Mouse (Mus musculus): ENCODE results near the gene Tfeb. TPM values are rescaled to one million over a fixed set of nuclear protein-coding genes. Genes with fewer than 3 reads are reported as not detected.

Gene Tfeb
- polyA plus RNA-seq, 1 experiment = 18.0 TPM

DNA sequence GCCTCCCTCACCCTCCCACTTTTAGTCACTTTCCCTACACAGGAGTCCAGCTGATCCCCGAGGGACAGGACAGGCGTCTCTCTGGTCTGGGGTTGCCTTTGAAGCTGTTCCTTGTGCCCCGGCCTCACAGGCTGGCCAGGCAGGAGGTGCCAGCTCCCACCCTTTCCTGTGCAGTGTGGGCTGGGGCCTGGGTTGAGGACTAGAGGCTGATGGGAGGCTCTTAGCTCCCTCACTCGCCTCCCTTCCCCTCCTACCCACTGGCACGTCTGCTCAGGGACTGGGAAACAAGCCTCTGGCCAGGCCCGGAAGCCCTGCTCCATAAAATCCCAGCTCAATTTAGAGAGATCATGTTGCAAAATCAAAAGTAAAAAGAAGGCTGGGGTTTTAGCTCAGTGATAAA, 36.8 kb downstream of the Tfeb start:
- no peak for DNase-seq (ENCODE audit: low read depth, low spot score)
- WGBS = 54% methylated on average over 6 of the region's 6 CpGs

DNA sequence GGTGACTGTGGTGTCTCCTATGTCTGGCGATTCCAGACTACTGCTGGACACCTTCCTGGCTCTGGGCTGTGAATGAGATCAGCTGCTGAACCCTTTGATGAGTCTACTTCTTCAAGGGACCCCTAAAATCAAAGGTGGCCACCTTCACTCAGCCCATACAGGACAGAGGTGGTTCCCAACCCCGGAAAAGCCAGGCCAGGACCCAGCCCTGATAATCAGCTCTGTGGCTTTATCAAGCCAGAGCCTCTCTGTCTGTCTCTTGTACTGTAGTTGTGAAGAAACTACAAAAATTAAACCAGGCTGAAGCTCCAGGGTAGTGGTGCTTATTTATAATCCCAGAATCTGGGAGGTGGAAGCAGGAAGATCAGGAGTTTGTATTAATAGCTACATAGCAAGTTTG, 40.3 kb downstream of the Tfeb start:
- no peak for DNase-seq (ENCODE audit: low read depth, low spot score)
- 61% methylated on average over 2 of the region's 2 CpGs for WGBS

DNA sequence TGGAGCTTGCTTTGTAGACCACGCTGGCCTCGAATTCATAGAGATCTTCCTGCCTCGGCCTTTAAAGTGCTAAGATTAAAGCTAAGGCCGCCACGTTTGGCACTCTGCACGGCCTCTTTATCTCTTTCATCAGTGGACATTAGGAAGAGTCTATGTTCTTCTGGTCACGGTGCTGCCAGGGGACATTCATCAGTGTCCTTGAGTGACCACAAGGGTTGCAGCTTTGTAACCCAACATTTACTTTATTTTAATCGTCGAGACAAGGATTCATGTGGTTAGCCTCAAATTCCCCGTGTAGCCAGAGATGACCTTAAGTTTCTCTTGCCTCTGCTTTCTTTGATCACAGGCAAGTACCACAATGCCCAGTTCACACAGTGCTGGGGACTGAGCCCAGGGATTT, 43.6 kb downstream of the Tfeb start:
- DNase-seq (ENCODE audit: low read depth, low spot score) = no peak
- 85% methylated on average over 10 of the region's 10 CpGs for WGBS

DNA sequence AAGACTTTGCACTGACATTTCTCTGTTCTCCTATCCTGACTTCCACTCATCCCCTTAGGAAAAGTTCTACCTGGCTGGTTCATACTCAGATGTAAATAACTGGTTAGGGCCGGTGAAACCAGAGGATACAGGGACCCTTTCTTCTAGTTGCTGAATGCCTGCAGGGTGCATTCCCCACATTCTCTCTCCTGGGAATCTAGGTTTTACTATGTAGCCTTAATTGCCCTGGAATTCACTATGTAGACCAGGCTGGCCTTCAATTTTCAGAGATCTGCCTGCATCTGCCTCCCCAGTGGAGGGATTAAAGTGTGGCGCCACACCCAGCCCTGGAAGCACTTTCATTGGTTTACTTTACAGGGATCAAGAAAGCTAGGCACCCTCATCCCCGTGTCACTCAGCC, 45.7 kb downstream of the Tfeb start:
- WGBS = 81% methylated on average over 3 of the region's 3 CpGs

DNA sequence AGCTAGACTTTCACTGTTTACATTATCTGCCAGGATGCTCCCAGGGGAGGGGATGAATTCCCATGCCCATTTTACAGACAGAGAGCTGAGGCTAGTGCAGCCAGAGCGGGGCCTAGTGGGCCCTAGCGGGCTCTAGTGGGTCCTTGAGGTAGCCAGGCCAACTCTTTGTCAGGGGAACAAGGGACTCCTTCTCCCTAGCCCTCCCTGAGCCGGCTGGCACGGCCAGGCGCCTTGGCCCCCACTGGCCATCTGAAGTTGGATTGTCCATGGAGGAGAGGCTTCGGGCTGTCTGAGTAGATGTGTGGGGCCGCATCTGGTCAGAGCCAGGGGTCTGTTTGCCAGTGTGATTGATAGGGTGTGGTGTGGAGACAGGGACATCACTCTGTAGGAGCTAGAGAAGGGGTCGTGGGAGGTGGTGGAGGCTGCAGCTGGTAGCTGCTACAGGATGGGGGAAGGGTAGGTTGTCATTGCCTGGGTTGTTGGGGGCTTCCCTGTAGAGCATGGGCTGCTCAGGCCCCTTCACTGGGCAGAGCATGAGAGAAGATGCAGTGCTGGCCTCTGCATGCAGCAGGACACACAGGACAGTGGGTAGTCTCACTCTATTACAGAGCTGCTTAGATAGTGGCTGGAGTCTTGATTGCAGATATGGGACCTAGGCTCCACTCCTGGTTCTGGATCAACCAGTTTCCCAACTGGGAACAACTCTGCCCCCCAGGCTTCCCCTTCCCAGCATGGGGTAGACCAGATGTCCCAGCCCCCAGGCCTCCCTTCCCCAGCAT, 46.8 kb downstream of the Tfeb start:
- WGBS = 90% methylated on average over 8 of the region's 8 CpGs
- DNase-seq (ENCODE audit: low read depth, low spot score) = no peak

More for the DNA sequence above, 45.7 kb downstream of the Tfeb start:
- no peak for DNase-seq (ENCODE audit: low read depth, low spot score)

DNA sequence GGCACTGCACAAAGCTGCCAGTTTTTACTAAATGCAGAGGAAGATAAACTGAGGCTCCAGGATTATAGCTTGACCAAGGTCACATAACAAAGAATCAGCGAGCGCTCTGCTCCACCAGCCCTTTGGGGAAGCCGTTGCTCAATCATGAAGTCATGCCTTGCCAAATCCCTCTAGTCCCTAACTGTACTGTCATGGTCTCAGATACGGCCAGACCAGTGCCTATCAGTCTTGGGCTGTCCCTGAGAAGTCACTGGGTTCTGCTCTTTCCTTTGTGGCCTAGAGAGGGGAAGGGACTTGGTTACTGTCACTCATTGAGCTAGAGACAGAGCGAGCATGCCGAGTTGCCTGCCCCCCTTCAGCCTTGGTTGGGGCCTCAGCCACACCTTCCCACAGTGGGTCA, 47.6 kb downstream of the Tfeb start:
- DNase-seq (ENCODE audit: low read depth, low spot score) = no peak
- WGBS = 79% methylated on average over 6 of the region's 6 CpGs

DNA sequence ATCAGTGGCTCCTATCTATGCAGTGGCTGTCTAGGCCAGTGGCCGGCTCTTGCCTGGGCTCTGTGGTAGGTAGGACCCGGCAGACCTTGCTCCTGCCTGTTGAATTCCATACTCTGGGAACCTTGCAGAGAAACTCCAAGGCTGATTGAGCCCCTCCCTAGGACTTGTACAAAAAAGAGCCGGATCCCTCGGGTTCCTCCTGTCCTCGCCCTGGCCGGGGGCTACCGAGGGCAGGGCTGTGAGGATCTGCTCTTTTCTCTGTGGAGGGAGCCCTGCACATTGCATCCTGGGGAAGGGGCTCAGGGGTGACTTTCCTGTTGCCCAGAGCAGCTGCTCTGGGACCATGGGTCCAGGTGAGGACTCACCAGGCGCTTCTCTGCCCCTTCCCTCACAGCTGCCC, 50.8 kb downstream of the Tfeb start:
- 85% methylated on average over 8 of the region's 8 CpGs for WGBS
- DNase-seq (ENCODE audit: low read depth, low spot score) = no peak

DNA sequence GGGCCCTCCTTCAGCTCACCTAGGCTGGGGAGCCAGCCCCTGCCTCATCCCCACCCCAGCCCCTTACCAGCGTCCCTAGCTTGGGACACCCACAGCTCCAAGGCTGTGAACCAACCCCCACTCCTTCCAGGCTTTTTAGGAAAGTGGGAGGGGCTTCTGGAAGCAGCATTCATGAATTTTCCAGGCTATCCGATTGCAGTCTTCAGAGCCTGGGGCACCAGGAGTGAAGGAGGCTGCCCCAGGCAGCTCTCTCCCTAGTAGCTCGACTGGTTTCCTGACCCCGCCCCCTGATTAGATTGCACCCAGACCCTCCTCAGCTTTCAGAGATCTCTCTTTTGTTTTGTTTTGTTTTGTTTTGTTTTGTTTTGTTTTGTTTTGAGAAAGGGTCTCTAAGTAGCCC, 51.5 kb downstream of the Tfeb start:
- no peak for DNase-seq (ENCODE audit: low read depth, low spot score)
- WGBS = 61% methylated on average over 4 of the region's 4 CpGs

DNA sequence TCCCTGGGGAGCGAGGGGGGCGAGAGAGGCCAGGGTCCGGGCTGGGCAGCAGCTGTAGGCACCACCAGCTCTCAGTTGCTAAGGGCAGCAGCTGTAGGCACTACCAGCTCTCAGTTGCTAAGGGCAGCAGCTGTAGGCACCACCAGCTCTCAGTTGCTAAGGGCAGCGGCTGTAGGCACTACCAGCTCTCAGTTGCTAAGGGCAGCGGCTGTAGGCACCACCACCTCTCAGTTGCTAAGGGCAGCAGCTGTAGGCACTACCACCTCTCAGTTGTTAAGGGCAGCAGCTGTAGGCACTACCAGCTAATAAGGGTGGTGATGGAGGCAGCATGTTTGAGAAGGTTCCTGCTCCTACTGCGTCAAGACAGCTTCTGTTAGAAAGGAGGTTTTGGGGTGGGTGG, 52.2 kb downstream of the Tfeb start:
- WGBS = 93% methylated on average over 6 of the region's 6 CpGs
- no peak for DNase-seq (ENCODE audit: low read depth, low spot score)

DNA sequence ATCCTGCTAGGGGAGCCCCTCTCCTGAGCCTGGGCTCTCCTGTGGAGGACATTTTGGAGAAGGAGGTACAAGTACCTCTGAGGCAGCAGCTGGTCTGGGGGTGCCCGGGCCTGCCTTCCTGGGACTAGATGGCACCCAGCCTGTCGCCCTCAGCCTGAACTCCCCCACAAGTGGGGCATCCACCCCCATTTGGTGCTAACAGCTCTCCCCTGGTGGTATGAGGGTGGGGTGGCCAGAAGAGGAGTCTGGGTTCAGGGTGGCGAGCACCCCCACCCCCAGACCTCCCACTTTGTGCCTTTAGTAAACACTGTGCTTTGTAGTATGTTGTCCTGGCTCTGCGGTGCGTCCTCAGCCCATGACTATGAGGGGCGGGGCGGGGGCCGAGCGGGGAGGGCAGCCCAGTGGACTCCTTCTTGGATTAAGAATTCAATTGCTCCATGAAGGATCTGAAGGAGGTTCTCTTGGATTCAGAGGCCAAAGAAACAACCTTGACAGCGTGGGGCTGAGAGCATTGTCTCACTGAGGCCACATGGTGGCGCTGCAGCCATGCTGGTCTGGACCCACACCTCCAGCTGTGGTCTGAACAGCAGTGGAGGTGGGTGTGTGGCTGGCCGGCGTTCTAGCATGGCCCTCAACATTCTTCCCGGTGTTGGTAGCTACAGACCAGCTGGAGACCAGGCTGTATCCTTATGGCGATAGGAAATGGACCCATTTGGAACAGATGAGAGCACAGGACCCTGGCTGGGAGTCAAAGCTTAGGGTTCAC, 55.5 kb downstream of the Tfeb start:
- 36% methylated on average over 15 of the region's 15 CpGs for WGBS
- peak; percentile 36 for DNase-seq (ENCODE audit: low read depth, low spot score)

DNA sequence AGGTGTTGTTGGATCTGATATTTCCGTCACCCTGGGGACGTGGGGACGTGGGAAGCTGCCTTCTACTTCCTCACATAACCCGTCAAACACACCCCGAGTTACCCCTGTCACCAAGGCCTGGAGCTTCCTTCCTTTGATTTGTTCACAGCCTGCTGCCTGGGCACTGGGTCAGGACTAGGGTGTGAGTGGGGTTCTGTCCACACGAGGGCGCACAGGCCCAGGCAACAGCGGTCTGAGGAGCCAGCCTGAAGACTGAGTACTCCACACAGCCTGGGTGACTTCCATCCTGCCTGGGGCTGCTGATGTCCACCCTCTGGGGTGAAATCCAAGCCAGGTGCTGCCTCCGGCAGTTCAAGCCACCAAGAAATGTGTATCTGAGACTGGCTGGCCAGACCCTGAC, 56.5 kb downstream of the Tfeb start:
- DNase-seq (ENCODE audit: low read depth, low spot score) = peak; percentile 29
- WGBS = 11% methylated on average over 9 of the region's 9 CpGs

DNA sequence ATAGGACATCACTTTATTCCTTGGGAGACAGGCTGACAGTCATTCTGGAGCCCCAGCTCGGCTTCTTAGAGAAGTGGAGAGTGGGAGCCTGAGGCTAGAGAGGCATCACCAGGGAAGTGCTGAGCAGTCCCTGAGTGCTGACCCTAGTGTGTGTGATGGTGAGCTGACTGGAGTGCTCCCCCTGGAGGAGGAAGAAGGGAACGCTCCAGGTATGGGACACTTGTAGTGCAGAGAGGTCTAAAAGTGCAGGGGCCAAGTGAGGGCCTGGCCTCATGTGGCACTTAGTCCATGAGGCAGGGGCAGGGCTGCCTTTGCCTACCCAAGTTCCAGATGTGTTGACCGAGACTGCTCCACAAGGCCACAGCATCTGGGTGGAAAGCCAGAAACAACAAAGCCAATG, 58.6 kb downstream of the Tfeb start:
- 59% methylated on average over 3 of the region's 3 CpGs for WGBS
- DNase-seq (ENCODE audit: low read depth, low spot score) = peak; percentile 18

DNA sequence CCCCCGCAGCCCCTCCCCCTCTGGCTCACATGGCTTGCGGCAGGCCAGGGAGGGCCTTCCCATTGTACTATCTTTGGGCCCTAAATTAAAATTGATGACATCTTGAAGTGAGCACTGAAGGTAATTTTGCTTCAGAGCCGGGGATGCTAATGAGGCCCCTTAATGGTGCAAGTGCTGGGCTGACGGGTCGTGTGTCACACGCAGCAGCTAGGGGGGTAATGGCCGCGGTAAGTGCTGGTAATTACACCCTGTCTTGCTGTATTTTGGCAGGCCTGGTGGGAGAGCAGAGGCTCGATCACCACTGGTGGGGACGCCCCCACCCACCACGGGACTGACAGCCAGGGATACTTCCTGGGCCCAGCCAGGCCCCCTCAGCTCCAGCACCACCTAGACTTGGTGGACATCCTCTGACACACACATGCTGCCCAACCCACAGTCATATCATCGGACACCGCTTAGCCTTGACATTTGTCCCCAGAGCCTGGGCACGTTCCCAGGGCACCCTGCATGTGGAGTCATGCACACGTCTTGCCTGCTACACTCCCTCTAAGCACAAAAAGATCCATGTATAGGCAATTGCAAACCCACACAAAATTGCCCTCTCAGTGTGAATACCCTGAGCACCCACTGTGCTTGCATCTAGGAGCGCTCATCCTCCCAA, 59.5 kb downstream of the Tfeb start:
- DNase-seq (ENCODE audit: low read depth, low spot score) = no peak
- 68% methylated on average over 16 of the region's 16 CpGs for WGBS

DNA sequence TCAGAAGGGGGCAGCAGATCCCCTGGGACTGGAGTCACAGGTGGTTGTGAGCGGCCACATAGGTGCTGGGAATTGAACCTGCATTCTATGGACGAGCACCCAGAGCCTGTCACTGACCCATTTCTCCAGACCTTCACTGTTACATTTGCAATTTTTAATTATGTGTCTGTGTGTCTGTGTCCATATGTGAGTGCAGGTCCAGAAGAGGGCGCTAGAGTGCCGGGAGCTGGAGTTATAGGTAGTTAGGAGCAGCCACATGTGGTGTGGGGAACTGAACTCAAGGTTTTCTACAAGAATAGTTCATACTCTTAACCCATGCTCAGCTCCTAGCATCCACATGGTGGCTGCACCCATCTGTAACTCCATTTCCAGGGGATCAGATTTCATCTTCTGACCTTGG, 60.1 kb downstream of the Tfeb start:
- WGBS = 59% methylated on average over 4 of the region's 4 CpGs
- no peak for DNase-seq (ENCODE audit: low read depth, low spot score)

DNA sequence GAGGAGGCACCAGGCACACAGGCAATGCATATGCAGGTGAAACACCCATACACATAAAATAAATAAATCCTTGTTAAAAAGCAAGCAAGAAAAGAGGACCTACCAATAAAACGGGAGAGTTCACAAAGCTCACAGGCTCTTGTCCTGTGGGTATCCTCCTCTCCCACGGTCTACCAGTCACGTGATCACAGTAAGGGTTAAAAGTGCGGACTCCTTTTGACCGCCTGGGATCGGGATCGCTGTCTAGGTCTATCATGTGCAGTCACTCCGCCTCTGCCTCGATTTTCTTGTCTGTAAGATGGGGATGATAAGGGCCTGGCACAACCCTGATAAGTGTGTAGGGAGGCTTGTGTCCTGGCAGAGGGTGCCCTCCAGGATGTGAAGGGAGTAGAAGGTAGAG, 60.6 kb downstream of the Tfeb start:
- no peak for DNase-seq (ENCODE audit: low read depth, low spot score)
- WGBS = 53% methylated on average over 9 of the region's 9 CpGs

DNA sequence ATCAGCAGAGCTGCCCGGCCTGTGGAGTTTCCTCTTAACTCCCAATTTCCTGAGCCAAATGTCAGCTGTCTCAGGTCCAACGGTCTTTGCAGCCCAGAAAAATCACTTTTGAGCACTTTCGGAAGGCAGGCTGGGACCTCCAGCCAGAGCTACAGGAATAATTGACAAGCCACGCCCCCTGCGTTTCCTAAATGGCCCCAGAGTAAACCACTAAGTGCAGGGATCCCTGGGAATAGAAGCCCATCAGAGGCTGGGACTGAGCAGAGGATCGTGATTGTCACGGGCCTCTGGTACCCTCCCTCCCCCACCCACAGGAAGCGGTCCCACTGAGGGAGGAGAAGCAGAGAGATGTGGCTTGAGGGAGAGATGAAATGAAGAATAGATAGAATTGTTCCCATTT, 66.0 kb downstream of the Tfeb start:
- no peak for DNase-seq (ENCODE audit: low read depth, low spot score)
- 27% methylated on average over 8 of the region's 8 CpGs for WGBS

DNA sequence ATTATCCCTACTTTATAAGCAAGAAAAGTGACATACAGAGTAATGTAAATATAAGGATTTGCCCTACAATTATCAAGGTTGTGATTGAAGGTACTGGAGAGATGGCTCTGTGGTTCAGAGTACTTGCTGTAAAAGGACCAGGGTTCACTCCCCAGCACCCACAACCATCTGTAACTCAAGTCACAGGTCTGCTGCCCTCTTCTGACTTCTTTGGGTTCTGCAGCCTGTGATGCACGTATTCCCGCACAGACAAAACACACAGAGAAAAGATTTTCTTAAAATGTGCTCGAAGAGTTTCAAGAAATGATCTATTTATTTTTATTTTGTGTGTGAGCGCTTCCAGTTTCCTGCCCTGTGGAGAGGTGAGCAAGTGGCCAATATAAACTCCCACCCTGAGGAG, 66.8 kb downstream of the Tfeb start:
- 98% methylated on average over 4 of the region's 4 CpGs for WGBS
- no peak for DNase-seq (ENCODE audit: low read depth, low spot score)

DNA sequence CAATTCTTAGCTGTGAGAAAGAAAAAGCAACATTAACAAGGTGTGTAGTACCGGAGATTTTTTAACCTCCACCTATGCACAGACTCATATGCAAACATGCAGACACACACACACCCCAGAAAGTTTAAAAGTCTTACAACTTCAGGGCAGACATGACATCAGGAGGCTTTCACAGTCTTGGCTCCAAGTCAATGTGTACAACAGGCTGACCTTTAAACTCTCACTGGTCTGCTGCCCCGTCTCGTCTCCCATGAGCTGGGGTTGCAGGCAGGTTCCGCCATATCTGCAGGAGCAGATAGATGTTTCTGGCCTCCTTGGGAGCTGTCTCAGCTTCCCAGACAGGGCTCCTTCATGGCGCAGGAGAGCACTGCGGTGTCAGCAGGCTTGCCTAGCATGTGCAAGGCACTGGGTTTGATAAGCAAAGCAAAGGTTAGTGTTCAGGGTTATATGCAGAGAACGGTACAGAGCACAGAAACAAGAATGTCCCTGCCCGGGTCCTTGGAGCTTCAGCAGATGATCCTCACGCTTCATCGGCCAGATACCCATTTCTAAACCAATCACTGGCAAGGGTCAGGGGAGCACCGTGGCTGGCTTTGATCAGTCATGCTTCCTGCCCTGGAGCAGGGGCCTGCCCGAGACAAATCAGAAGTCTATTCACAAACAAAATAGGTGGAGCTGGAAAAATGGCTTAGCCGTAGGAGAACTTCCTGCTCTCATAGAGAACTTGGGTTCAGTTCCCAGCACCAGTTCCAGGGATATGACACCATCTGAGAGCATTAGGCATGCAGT, 68.4 kb downstream of the Tfeb start:
- 49% methylated on average over 13 of the region's 13 CpGs for WGBS
- DNase-seq (ENCODE audit: low read depth, low spot score) = no peak

DNA sequence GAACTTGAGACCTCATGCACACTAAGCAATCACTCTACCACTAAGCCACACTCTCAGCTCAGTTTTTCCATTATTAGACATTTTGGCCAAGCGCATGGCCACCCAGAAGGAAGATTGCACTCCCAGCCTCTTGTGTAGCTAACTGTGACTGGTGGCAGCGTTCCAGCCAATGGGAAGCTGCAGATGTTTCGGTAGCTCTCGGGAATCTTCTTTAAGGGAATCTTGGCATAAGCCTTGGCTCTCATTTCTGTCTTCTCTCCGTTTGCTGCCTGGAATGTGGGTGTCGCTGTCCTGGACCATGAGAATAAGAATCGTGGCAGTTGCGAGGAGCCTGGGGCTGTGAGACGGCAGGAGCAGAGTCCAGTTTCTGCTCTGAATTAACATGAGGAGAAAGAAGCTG, 69.4 kb downstream of the Tfeb start:
- 66% methylated on average over 9 of the region's 9 CpGs for WGBS
- DNase-seq (ENCODE audit: low read depth, low spot score) = no peak

DNA sequence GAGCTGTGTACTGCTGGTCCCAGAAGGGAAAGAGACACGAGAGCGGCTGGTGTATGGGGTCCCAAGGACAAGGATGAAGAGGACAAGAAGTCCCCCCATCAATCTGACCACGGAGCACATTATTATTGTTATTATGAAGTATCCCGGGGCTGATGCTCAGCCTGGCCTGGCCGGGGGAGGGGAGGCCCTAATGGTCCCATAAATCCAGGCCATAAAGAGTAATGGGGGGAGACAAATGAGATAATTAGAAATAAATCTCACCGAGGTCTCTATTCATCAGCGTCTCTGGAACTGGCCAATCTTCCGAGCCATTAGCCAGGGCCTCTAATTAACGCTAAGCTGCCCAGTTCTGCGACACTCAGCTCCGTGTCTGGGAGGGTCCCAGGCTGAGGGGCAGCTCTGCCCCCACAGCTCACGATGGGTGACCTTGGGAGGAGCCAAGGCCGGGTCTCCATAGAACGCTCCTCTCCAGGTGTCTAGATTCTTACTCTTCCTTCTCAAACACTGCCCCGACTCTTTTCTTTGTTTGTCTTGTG, 74.5 kb downstream of the Tfeb start:
- 53% methylated on average over 15 of the region's 15 CpGs for WGBS
- DNase-seq (ENCODE audit: low read depth, low spot score) = no peak

Data from large intestine, adult 2 months (tissue).